Mouse (Mus musculus) brain, embryonic 18.5 days (tissue): ENCODE data around the gene Capza3.

Experiments
- DNase-seq: peaks from one replicate; pipeline ENCODE4 v3.0.0-alpha.2; 2012; ENCODE audit warnings: low read depth, low spot score

Gene Capza3

GRCm38 (mm10) chr6:140040952-140041351 is at the start of gene Capza3:
Gene Capza3, plus strand, starts transcription at chr6:140041252.
- no peak for DNase-seq

- DNase-seq, result no peak
Measured at GRCm38 (mm10) chr6:140005181-140005580, 35.9 kb upstream of the Capza3 start.

GRCm38 (mm10) chr6:140024404-140024803 is 16.6 kb upstream of the Capza3 start:
- no peak for DNase-seq

GRCm38 (mm10) chr6:140041357-140041756 is 305 bp downstream of the Capza3 start, which contains the start of gene Plcz1:
Gene Plcz1, minus strand, starts transcription at chr6:140041457.
- no peak for DNase-seq

- no peak for DNase-seq
Measured at GRCm38 (mm10) chr6:140051476-140051875, 10.4 kb downstream of the Capza3 start.

GRCm38 (mm10) chr6:140054271-140054928 is 13.3 kb downstream of the Capza3 start:
- no peak for DNase-seq

GRCm38 (mm10) chr6:140069177-140069576 is 28.1 kb downstream of the Capza3 start:
- DNase-seq, result no peak

GRCm38 (mm10) chr6:140080933-140081332 is 39.9 kb downstream of the Capza3 start:
- no peak for DNase-seq

GRCm38 (mm10) chr6:140081739-140082138 is 40.7 kb downstream of the Capza3 start:
- DNase-seq, result no peak

GRCm38 (mm10) chr6:140089855-140090254 is 48.8 kb downstream of the Capza3 start:
- DNase-seq, result no peak
